Mouse (Mus musculus) cerebellum, postnatal 36 days (tissue): ENCODE measurements around the gene Lrrc74a.

Experiments used
- DNase-seq, 2 experiments: peaks; one replicate each; pipeline ENCODE4 v3.0.0; 2021 to 2022; ENCODE audit warnings: mixed read lengths in 2 of 2

Lrrc74a gene

GRCm38 (mm10) chr12:86786149-86787019, 52.2 kb downstream of the Lrrc74a start:
- peak; percentile 37 to 39 for DNase-seq

GRCm38 (mm10) chr12:86787020-86787553, 52.9 kb downstream of the Lrrc74a start:
- no peak for DNase-seq

- no peak for DNase-seq
Measured at GRCm38 (mm10) chr12:86790100-86790848, 56.1 kb downstream of the Lrrc74a start.

- DNase-seq: peak; percentile 67 to 71
Measured at GRCm38 (mm10) chr12:86790849-86791127, 56.6 kb downstream of the Lrrc74a start.

- DNase-seq: no peak
Measured at GRCm38 (mm10) chr12:86791987-86792386, 57.8 kb downstream of the Lrrc74a start.

- no peak for DNase-seq
Measured at GRCm38 (mm10) chr12:86793830-86794229, 59.7 kb downstream of the Lrrc74a start.

- DNase-seq: no peak
Measured at GRCm38 (mm10) chr12:86794331-86794730, 60.2 kb downstream of the Lrrc74a start.

GRCm38 (mm10) chr12:86795076-86795837, 61.1 kb downstream of the Lrrc74a start:
- no peak for DNase-seq

GRCm38 (mm10) chr12:86795838-86796232, 61.7 kb downstream of the Lrrc74a start:
- DNase-seq: peak; percentile 85 to 91

GRCm38 (mm10) chr12:86796351-86796750, 62.2 kb downstream of the Lrrc74a start:
- no peak for DNase-seq

- DNase-seq: no peak
Measured at GRCm38 (mm10) chr12:86797771-86798170, 63.6 kb downstream of the Lrrc74a start.

- peak; percentile 93 to 98 for DNase-seq
Measured at GRCm38 (mm10) chr12:86798773-86799540, 64.8 kb downstream of the Lrrc74a start.

GRCm38 (mm10) chr12:86799786-86800185, 65.6 kb downstream of the Lrrc74a start:
- no peak for DNase-seq

GRCm38 (mm10) chr12:86800336-86800735, 66.2 kb downstream of the Lrrc74a start:
- no peak for DNase-seq

- DNase-seq: no peak
Measured at GRCm38 (mm10) chr12:86800765-86801147, 66.6 kb downstream of the Lrrc74a start.

GRCm38 (mm10) chr12:86801148-86802004, 67.2 kb downstream of the Lrrc74a start:
- peak; percentile 98 to 99 for DNase-seq

GRCm38 (mm10) chr12:86802005-86802671, 68.0 kb downstream of the Lrrc74a start:
- DNase-seq: peak in 1 of 2 experiments; percentile 54

GRCm38 (mm10) chr12:86802899-86803298, 68.7 kb downstream of the Lrrc74a start:
- DNase-seq: no peak

- peak in 1 of 2 experiments; percentile 49 for DNase-seq
Measured at GRCm38 (mm10) chr12:86803651-86804307, 69.6 kb downstream of the Lrrc74a start.

GRCm38 (mm10) chr12:86804308-86804700, 70.1 kb downstream of the Lrrc74a start:
- DNase-seq: no peak
